Mouse (Mus musculus) Patski (cell line): ENCODE data around the gene Prl3d3. TPM values are rescaled to one million over a fixed set of nuclear protein-coding genes. Genes with fewer than 3 reads are reported as not detected.
"Not testable (repeated sequence)": the region's sequence is repeated elsewhere in the genome, so short reads cannot be mapped to it uniquely, and the experiment has no call there.

Experiments used
- ATAC-seq: fragments of 100-300 bp; one replicate; pipeline ENCODE4 v1.8.0; 2021
- CTCF ChIA-PET: fragments of 350-600 bp; sonication (Branson Sonifier 250); formaldehyde crosslinking; loops from one replicate; lab custom pipeline; 2022; ENCODE audit warnings: inconsistent platforms; lab: Charles Lee
- POLR2A ChIA-PET: fragments of 350-600 bp; sonication (Branson Sonifier 250); formaldehyde crosslinking; loops from one replicate; lab custom pipeline; 2022; ENCODE audit warnings: antibody characterized with exemption, inconsistent platforms; lab: Charles Lee
- DNase-seq: peaks from one replicate; pipeline ENCODE4 v3.0.0-alpha.2; 2011; ENCODE audit warnings: low read depth, low spot score
- H3K27me3 ChIP-seq: fragments of 371-371 bp; one replicate; pipeline ENCODE4 v1.5.1; 2021
- CTCF ChIP-seq: fragments of 100-300 bp; IDR thresholded peaks from one replicate; pipeline ENCODE4 v1.5.1; 2021
- in situ Hi-C: fragments of 300-500 bp; cut with MboI; formaldehyde crosslinking; loops from 3 replicates; pipeline ENCODE4 v1.11.1; 2018; ENCODE audit warnings: low pct_unique_long_range_greater_than_20kb, mixed read lengths
- polyA plus RNA-seq: library from polyadenylated mRNA; unstranded; gene quantifications from one replicate; pipeline ENCODE4 v1.2.3, GENCODE M21; 2021

Gene Prl3d3
- polyA plus RNA-seq, result not detected

GRCm38 (mm10) chr13:27156490-27156889, at the start of gene Prl3d3:
Gene Prl3d3, plus strand, starts transcription at chr13:27156790.
- ATAC-seq, DNase-seq, CTCF ChIA-PET, in situ Hi-C loops, H3K27me3 ChIP-seq: not testable (repeated sequence)
- POLR2A ChIA-PET, result interaction anchor here (0.6 kb wide), 1 partner anchor 65 kb away, joined by 3 read pairs; no protein-coding TSS in a partner anchor

- DNase-seq, ATAC-seq, in situ Hi-C loops, POLR2A ChIA-PET, CTCF ChIA-PET, H3K27me3 ChIP-seq: not testable (repeated sequence)
Observed at GRCm38 (mm10) chr13:27121398-27121797, 35.2 kb upstream of the Prl3d3 start, which contains the start of gene Prl3d2. Gene Prl3d2, plus strand, starts transcription at chr13:27121698.

DNA sequence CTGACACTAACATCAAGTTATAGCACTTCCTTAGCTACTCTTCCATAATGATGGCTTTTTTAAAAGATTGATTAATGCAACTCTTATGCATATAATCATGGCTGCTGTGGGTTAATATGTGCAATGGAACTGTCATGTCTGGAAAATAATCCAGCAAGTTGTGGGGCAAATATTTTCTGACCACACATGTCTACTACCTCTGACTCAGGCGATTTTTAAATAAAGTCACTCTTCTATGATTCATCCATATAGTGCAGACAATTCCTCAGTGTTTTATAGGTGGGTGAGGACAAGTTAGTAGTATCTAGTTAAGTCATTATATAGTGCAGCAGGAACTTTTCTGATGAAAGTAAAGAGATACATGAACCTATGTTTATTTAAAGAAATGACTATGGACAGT, 8.3 kb upstream of the Prl3d3 start:
- no peak for TF ChIP-seq CTCF
- in situ Hi-C loops, result no loop called here
- no peaks in the 10 kb centered on the region for H3K27me3 ChIP-seq
- ChIA-PET POLR2A (no interaction called here), CTCF (no interaction called here)
- no peak for DNase-seq
- ATAC-seq, result no peak

DNA sequence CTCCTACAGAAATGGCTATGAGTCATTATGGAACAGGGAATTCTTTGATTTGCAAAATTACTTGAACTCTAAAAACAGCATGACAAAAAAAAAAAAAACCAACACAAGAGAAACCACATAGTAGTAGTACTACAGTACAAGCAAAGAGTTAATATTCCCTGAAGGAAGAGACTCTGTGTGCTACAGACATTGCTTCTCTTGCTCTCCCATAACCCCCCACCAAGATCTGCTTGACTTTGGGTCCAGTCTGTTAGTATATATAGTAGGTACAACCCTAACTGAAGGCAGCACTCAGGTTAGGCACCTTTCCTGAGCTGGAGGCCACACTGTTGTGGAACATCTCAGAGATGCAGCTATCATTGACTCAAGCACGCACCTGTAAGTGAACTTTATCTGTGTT, 39.8 kb downstream of the Prl3d3 start, which contains the start of gene Prl3c1:
Gene Prl3c1, plus strand, starts transcription at position 301 of the 400 bp plus-strand sequence.
- TF ChIP-seq CTCF, result no peak
- CTCF ChIA-PET, result no interaction called here
- ATAC-seq, result no peak
- DNase-seq, result no peak
- in situ Hi-C loops, result no loop called here
- POLR2A ChIA-PET, result no interaction called here
- no peaks in the 10 kb centered on the region for H3K27me3 ChIP-seq

Other genes with a start within 250 kb of the Prl3d3 start
- gene Prl, start 99.2 kb upstream of the Prl3d3 start, polyA plus RNA-seq, result not detected
- gene Prl3d1, start 62.6 kb upstream of the Prl3d3 start, polyA plus RNA-seq, result not detected
- gene Prl3d2, start 35.1 kb upstream of the Prl3d3 start, polyA plus RNA-seq, result not detected
- gene Prl3c1, start 39.9 kb downstream of the Prl3d3 start, polyA plus RNA-seq, result not detected
- not detected for gene Prl3b1, start 85.1 kb downstream of the Prl3d3 start, polyA plus RNA-seq
- gene Prl3a1, start 102.6 kb downstream of the Prl3d3 start, polyA plus RNA-seq, result not detected
- not detected for gene Prl6a1, start 155.8 kb downstream of the Prl3d3 start, polyA plus RNA-seq
- gene Prl8a2, start 188.9 kb downstream of the Prl3d3 start, polyA plus RNA-seq, result not detected
- not detected for gene Prl2b1, start 234.1 kb downstream of the Prl3d3 start, polyA plus RNA-seq